Mouse (Mus musculus) forebrain, embryonic 12.5 days (tissue): ENCODE measurements around the gene Dgkb. TPM values are rescaled to one million over a fixed set of nuclear protein-coding genes. Genes with fewer than 3 reads are reported as not detected.

Source experiments
- ATAC-seq: fragments of 200-750 bp; cut with Nextera tagmentation; 2 replicates; pipeline ENCODE4 v1.8.0; 2017; ENCODE audit warnings: moderate TSS enrichment; ENCODE audit not compliant: low FRiP score
- H3K27ac ChIP-seq: fragments of 300-500 bp; sonication (generic); 2 replicates; pipeline ENCODE4 v1.5.1; 2016; ENCODE audit warnings: mild to moderate bottlenecking
- H3K27me3 ChIP-seq: fragments of 300-500 bp; sonication (generic); 2 replicates; pipeline ENCODE4 v1.6.1; 2016; ENCODE audit warnings: mild to moderate bottlenecking
- H3K36me3 ChIP-seq: fragments of 300-500 bp; sonication (generic); replicated peaks from 2 replicates; pipeline ENCODE4 v1.6.1; 2016; ENCODE audit warnings: mild to moderate bottlenecking
- H3K4me1 ChIP-seq: fragments of 300-500 bp; sonication (generic); 2 replicates; pipeline ENCODE4 v1.6.1; 2016
- H3K4me2 ChIP-seq: fragments of 300-500 bp; sonication (generic); 2 replicates; pipeline ENCODE4 v1.6.1; 2016; ENCODE audit warnings: mild to moderate bottlenecking, moderate library complexity
- H3K4me3 ChIP-seq: fragments of 300-500 bp; sonication (generic); replicated peaks from 2 replicates; pipeline ENCODE4 v1.5.1; 2016; ENCODE audit warnings: mild to moderate bottlenecking
- H3K9ac ChIP-seq: fragments of 300-500 bp; sonication (generic); 2 replicates; pipeline ENCODE4 v1.6.1; 2016; ENCODE audit warnings: mild to moderate bottlenecking
- H3K9me3 ChIP-seq: fragments of 300-500 bp; sonication (generic); 2 replicates; pipeline ENCODE4 v1.6.1; 2016
- WGBS: fragments of 180-500 bp; shearing (Covaris S2); methylation state at CpG from one replicate; pipeline ENCODE4 v1.1.7; 2016; 5-methylcytosine and 5-hydroxymethylcytosine counted together
- polyA plus RNA-seq: library from polyadenylated mRNA; unstranded; fragments of >200 nt; fragmentation: Nextera tagmentation; extraction: Ambion mirVana; gene quantifications from 2 replicates; pipeline ENCODE4 v1.2.1, GENCODE M21; 2016

Gene Dgkb
- polyA plus RNA-seq, 1 experiment from 2014 or later, result 2.9 TPM

GRCm38 (mm10) chr12:38579191-38579817 is 761.8 kb downstream of the Dgkb start:
- 45% methylated on average over 5 of the region's 5 CpGs for WGBS
- peaks cover 5% of the 10 kb centered on the region for H3K4me1 ChIP-seq
- H3K36me3 ChIP-seq, result no peaks in the 10 kb centered on the region
- H3K4me2 ChIP-seq, result no peak overlapping the region
- H3K27ac ChIP-seq, result no peak overlapping the region
- H3K9ac ChIP-seq, result no peak overlapping the region
- H3K9me3 ChIP-seq, result no peaks in the 10 kb centered on the region
- no peaks in the 10 kb centered on the region for H3K27me3 ChIP-seq
- H3K4me3 ChIP-seq, result no peak overlapping the region
- peak; percentile 44; the same call in 1 of the 2 replicates for ATAC-seq

GRCm38 (mm10) chr12:38586368-38586865 is 768.9 kb downstream of the Dgkb start:
- no peak for ATAC-seq
- Histone ChIP-seq H3K27ac (no peak overlapping the region), H3K4me1 (no peaks in the 10 kb centered on the region), H3K4me2 (no peak overlapping the region), H3K4me3 (no peak overlapping the region), H3K9me3 (no peaks in the 10 kb centered on the region), H3K9ac (no peak overlapping the region), H3K36me3 (no peaks in the 10 kb centered on the region), H3K27me3 (no peaks in the 10 kb centered on the region)
- WGBS, result 79% methylated on average over 4 of the region's 4 CpGs

GRCm38 (mm10) chr12:38589951-38590350 is 772.4 kb downstream of the Dgkb start:
- no peak overlapping the region for H3K9ac ChIP-seq
- H3K4me2 ChIP-seq, result no peak overlapping the region
- no peak overlapping the region for H3K4me3 ChIP-seq
- H3K27me3 ChIP-seq, result no peaks in the 10 kb centered on the region
- no peak overlapping the region for H3K27ac ChIP-seq
- peaks cover 2% of the 10 kb centered on the region; the same call in 1 of the 2 replicates for H3K4me1 ChIP-seq
- no peak for ATAC-seq
- H3K9me3 ChIP-seq, result no peaks in the 10 kb centered on the region
- H3K36me3 ChIP-seq, result no peaks in the 10 kb centered on the region

GRCm38 (mm10) chr12:38593653-38594052 is 776.1 kb downstream of the Dgkb start:
- peaks cover 12% of the 10 kb centered on the region for H3K4me1 ChIP-seq
- no peaks in the 10 kb centered on the region for H3K9me3 ChIP-seq
- no peaks in the 10 kb centered on the region for H3K36me3 ChIP-seq
- H3K4me3 ChIP-seq, result no peak overlapping the region
- H3K4me2 ChIP-seq, result no peak overlapping the region
- 85% methylated on average over 2 of the region's 2 CpGs for WGBS
- no peak for ATAC-seq
- H3K27me3 ChIP-seq, result no peaks in the 10 kb centered on the region
- no peak overlapping the region for H3K9ac ChIP-seq
- no peak overlapping the region for H3K27ac ChIP-seq

GRCm38 (mm10) chr12:38594055-38594454 is 776.5 kb downstream of the Dgkb start:
- ATAC-seq, result no peak
- Histone ChIP-seq H3K9me3 (no peaks in the 10 kb centered on the region), H3K36me3 (no peaks in the 10 kb centered on the region), H3K27me3 (no peaks in the 10 kb centered on the region), H3K27ac (no peak overlapping the region), H3K4me3 (no peak overlapping the region), H3K4me2 (no peak overlapping the region), H3K4me1 (peaks cover 12% of the 10 kb centered on the region), H3K9ac (no peak overlapping the region)
- WGBS, result 18% methylated on average over 3 of the region's 3 CpGs

- peak overlapping the region; percentile 4; the same call in 1 of the 2 replicates for H3K4me2 ChIP-seq
- H3K4me1 ChIP-seq, result peaks cover 12% of the 10 kb centered on the region
Observed at GRCm38 (mm10) chr12:38596416-38597062, 779.0 kb downstream of the Dgkb start.

GRCm38 (mm10) chr12:38598096-38598495 is 780.6 kb downstream of the Dgkb start:
- no peak overlapping the region for H3K9ac ChIP-seq
- H3K4me2 ChIP-seq, result no peak overlapping the region
- peaks cover 12% of the 10 kb centered on the region for H3K4me1 ChIP-seq
- no peak overlapping the region for H3K27ac ChIP-seq
- ATAC-seq, result peak; percentile 49; the same call in 1 of the 2 replicates
- H3K4me3 ChIP-seq, result no peak overlapping the region
- 26% methylated on average over 2 of the region's 2 CpGs for WGBS
- H3K27me3 ChIP-seq, result no peaks in the 10 kb centered on the region
- no peaks in the 10 kb centered on the region for H3K36me3 ChIP-seq
- no peaks in the 10 kb centered on the region for H3K9me3 ChIP-seq

More at GRCm38 (mm10) chr12:38596416-38597062, 779.0 kb downstream of the Dgkb start:
- H3K36me3 ChIP-seq, result no peaks in the 10 kb centered on the region
- H3K27ac ChIP-seq, result peak overlapping the region; percentile 31; the same call in 1 of the 2 replicates
- H3K27me3 ChIP-seq, result no peaks in the 10 kb centered on the region
- 17% methylated on average over 7 of the region's 7 CpGs for WGBS
- peak; percentile 81 for ATAC-seq
- no peak overlapping the region for H3K9ac ChIP-seq
- H3K4me3 ChIP-seq, result no peak overlapping the region
- no peaks in the 10 kb centered on the region for H3K9me3 ChIP-seq

- Histone ChIP-seq H3K4me3 (no peak overlapping the region), H3K9me3 (no peaks in the 10 kb centered on the region), H3K9ac (no peak overlapping the region), H3K4me1 (peaks cover 9% of the 10 kb centered on the region), H3K4me2 (no peak overlapping the region), H3K36me3 (no peaks in the 10 kb centered on the region), H3K27me3 (no peaks in the 10 kb centered on the region), H3K27ac (no peak overlapping the region)
- no peak for ATAC-seq
- 93% methylated on average over 3 of the region's 3 CpGs for WGBS
Observed at GRCm38 (mm10) chr12:38600165-38600845, 782.8 kb downstream of the Dgkb start.

- WGBS, result 68% methylated on average over 1 of the region's 1 CpGs
- Histone ChIP-seq H3K4me2 (no peak overlapping the region), H3K27me3 (no peaks in the 10 kb centered on the region), H3K27ac (no peak overlapping the region), H3K4me3 (no peak overlapping the region), H3K36me3 (no peaks in the 10 kb centered on the region), H3K4me1 (no peaks in the 10 kb centered on the region), H3K9ac (no peak overlapping the region), H3K9me3 (no peaks in the 10 kb centered on the region)
- ATAC-seq, result no peak
Observed at GRCm38 (mm10) chr12:38608104-38608503, 790.6 kb downstream of the Dgkb start.

GRCm38 (mm10) chr12:38668265-38668664 is 850.7 kb downstream of the Dgkb start:
- Histone ChIP-seq H3K9me3 (no peaks in the 10 kb centered on the region), H3K4me1 (no peaks in the 10 kb centered on the region), H3K27ac (no peak overlapping the region), H3K36me3 (no peaks in the 10 kb centered on the region), H3K27me3 (no peaks in the 10 kb centered on the region), H3K4me3 (no peak overlapping the region), H3K9ac (no peak overlapping the region), H3K4me2 (no peak overlapping the region)
- no peak for ATAC-seq
- 75% methylated on average over 3 of the region's 3 CpGs for WGBS
